Mouse (Mus musculus) cerebral cortex, adult 2 months (tissue): ENCODE data around the gene Trio.

ENCODE experiments used
- WGBS: fragments of 180-500 bp; shearing (Covaris S2); methylation state at CpG from one replicate; pipeline ENCODE4 v1.1.7; 2018; 5-methylcytosine and 5-hydroxymethylcytosine counted together

Gene Trio

DNA sequence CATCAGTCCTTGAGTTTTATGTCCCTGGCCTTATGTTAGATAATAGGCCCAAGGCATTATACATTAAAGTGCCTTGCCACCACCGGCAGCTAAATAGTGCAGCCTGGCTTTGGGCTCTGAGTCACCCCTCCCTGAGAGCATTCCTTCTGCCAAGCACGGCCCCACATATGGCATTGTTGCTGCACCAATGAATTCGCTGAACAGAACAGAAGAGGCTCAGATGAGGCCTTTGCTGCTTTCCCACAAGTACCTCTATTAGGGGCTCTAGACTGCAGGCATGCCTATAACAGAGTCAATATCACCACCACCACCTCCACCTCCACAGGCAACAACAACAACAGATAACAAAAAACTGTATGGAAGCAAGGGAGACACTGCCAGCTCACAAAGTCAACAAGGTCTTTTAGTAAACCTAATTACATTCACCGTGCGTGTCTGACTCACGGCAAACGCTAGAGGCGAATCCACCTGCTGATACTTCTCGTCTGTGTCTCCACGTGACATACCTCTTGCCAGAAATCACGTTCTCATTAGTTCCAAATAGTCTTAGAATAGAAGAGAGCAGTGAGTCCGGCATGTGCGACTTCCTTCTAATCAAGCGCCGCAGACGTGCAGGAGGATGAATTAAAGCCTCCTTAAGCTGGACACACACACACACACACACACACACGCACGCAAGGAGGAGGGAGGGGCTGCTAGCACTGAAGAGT is 82.0 kb downstream of the Trio start:
- WGBS = 30% methylated on average over 18 of the region's 18 CpGs

DNA sequence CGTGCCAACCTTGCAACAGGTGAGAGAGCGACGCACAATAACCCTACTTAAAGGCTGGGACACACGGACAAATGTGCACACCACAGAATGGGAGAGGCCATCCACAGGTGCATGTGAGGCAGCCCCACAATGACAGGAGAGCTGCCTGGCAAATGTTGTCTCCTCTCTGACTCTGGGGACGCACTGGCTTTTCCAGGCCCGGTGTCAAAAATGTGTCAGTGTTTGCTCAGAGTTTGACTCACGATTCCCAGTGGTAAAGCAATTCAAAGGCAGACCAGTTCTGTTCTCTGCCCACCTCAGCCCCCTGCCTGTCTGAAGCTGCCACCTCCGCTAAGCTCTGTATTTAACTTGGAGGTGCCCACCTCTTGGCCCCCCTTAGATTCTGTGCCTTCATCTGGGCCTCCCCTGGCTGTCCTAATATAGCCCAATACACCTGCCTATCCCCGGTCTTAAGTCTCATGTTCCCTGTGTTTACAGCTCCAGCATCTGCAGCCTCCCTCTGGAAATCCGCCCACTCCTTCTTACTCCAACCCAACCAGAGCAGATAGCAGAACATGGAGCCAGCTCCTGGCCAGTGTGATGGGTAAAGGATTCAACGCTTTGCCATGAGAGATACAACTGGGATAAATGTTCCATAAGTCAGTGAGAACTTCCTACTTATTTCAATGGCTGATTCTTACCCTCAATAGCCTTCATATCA is 83.3 kb downstream of the Trio start:
- 61% methylated on average over 11 of the region's 11 CpGs for WGBS

DNA sequence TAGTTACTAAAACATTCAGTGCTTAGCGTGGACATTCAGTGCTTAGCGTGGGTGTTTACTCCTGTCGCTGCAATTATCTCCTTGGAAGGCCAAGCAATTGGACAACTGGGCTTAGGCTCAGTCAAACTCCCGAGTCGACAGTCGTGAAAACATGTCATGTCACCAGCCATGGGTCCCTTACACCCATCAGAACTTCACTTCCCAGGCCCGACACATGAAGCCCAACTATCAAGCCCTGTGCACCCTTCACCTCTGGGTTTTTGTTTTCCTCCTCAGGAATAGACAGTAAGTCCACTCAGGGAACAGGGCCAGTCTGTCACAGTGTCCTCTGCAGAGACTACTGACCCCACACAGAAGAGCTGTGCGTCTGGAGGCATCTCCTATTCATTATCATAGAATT is 84.2 kb downstream of the Trio start:
- WGBS = 50% methylated on average over 8 of the region's 8 CpGs

DNA sequence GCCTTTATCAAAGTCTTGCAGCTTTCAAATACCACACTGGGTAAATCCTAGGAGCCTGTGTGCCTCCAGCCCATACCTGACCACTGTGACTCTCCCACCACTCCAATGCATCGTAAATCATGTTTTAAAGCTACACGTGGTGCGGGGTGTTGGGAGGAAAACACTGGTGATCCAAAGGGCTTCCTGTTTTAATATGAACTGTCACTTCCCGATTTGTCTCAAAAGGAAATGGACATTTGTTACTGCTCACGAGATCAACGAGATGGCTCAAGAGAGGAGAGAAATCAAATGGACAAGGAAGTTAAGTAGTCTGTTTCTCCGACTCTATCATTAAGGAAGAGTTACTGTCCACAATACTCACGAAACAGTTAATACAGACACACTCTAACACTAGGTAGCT is 84.6 kb downstream of the Trio start:
- 66% methylated on average over 8 of the region's 8 CpGs for WGBS

DNA sequence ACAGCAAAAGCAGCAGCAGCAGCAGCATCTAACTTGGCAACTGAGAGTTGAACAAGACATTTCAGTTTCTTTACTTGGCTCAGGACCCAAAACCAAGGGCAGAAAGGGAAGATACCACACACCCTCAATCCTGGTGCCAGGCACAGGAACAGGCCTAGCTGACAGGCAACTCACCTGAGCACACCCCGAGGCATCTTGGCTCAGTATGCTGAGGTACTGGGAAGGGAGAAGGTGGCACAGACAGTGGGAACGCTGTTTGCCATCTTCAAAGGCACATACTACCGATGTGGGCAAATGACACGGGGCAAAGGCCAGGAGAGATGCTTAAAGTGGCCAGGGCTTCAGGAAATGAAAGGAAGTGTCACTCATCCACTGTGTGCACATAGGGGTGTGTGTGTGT is 85.6 kb downstream of the Trio start:
- 67% methylated on average over 4 of the region's 4 CpGs for WGBS

DNA sequence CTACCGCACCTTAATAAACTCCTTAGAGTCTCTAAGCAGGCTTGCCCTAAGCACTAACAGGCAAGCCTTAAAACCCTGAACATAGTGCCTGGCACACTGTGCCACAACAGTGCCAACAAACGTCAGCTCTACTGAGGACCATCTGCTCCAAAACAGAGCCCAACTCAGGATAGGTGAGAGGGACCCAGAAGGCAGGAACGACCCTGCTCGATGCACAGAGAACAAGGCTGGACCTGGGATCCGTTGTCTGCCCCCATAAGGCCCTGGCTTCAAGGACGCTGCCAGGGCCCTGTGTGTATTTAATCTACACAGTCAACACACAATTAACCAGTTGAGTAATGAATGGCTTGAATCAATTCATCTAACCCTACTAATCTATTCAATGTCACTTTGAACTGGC is 86.8 kb downstream of the Trio start:
- WGBS = 48% methylated on average over 6 of the region's 6 CpGs

DNA sequence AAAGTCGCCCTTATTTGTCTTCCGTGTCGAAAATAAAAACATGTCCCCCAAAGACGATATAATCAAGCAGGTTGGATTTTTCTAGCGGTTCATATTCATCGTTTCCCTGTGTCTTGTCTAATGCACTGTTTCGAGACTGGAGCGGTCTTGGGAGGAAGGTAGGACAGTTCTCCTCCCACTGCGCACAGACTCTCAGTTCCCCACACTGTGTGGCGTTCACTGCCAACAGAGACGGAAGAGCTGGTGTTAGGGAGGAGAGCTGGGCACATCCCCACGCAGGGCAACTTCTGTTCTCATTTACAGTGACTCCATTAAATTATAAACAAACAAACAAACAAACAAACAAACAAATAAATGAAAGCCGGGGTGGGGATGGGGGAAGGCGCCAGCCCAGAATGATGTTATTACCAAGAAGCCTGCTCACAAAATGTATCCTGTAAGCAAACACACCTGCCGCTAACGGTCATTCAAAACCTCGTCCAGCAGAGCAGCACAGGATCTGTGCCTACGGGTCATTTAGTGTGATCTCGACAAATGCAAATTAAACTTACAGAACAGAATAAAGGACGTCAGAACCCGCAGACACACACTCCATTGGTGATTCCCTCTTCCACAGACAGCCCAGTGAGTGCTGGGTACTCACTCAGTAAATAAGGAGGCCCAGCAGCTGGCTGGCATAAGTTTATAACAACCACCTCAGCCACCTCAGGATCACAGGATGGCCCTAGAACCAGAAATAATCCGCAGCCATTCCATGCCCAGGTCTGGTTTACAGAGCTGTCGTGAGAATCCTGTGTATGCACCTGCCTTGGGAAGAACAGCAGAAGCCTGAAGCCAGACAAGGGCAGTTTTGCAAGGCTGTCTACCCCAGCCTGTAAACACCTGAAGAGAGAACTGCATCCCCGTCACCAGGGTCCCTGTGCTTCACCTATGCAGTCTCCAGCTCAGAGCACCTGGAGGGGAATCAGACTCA is 87.5 kb downstream of the Trio start:
- WGBS = 15% methylated on average over 24 of the region's 24 CpGs

GRCm38 (mm10) chr15:27937003-27937860 is 88.4 kb downstream of the Trio start:
- WGBS = 8% methylated on average over 20 of the region's 20 CpGs

DNA sequence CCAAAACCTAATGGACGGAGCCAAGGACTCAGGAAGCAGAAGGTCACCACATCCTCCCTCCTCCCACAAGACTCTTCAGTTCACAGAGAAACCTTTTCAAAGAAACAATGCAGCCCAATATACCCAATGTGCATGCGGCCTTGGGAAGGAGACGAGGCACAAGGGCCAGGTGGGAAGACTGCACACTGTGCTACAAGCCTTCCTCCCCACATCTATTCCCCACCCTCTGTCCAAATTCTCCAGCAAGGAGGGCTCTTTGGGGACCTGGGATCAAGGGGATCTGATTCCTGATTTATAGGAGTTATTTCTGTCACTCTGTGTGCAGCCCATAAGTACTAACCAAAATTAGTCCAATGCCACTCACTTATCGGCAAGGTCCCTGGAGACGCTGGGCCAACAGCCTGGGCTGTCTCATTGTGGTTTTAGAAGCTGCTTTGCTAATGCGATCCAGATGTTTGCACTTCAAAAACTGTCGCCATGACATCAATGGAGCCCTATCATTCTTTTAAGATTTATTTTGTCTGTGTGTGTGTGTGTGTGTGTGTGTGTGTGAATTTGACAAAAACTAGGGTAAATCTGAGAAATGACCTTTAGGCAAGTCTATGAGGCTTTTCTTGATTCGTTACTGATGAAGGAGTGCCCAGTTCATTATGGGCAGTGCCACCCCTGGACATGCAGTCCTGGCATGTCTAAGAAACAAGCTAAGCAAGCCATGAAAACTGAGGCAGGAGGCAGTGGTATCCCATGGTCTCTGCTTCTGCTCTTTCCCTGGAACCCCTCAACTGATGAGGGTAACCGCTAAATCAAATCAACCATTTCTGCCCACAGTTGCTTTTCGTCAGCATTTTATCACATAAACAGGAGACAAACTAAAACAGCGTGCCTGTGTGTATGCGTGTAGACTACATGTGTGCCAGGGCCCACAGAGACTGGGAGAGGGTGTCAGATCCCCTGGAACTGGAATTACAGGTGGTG is 89.6 kb downstream of the Trio start:
- 79% methylated on average over 12 of the region's 12 CpGs for WGBS

DNA sequence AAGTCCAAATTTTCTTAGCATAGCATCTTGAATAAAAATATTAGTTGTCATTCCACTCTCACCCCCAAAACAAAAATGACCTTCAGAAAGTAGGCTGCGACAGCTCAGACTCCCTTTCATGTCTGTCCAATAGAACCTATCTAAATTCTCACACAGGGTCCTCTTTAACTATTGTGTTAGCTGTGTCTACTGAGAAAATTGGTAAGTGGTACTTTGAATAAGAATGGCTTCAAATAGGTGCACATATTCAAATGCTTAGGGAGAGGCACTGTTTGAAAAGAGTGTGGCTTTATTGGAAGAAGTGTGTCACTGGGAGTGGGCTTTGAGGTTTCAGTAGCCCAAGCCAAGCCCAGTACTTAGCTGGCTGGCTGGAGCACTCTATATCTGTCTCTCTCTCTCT is 92.4 kb downstream of the Trio start:
- 79% methylated on average over 1 of the region's 1 CpGs for WGBS

- 57% methylated on average over 12 of the region's 12 CpGs for WGBS
Measured at GRCm38 (mm10) chr15:27931891-27932290, 93.8 kb downstream of the Trio start.

GRCm38 (mm10) chr15:27931459-27931858 is 94.2 kb downstream of the Trio start:
- WGBS = 91% methylated on average over 14 of the region's 14 CpGs

GRCm38 (mm10) chr15:27927614-27928013 is 98.0 kb downstream of the Trio start:
- 93% methylated on average over 6 of the region's 6 CpGs for WGBS

GRCm38 (mm10) chr15:27926941-27927340 is 98.7 kb downstream of the Trio start:
- 67% methylated on average over 18 of the region's 18 CpGs for WGBS

DNA sequence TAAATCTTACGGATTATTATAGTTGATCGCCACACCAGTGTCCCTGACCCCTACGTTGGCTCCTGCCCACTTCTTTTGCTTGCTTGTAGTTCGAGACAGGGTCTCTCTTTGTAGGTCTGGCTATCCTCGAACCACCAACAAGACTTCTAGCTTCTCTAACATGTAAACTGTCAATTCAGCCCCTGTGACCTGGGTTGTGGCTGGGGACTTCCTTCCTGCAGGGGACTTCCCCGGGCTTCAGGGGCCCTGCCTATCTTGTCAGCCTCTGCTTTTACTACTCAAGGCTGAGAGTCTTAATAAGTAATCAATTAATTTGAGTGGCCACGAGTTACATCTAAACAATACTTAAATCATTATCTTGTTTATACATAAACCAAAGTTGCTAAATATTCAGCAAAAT is 99.2 kb downstream of the Trio start:
- 74% methylated on average over 7 of the region's 7 CpGs for WGBS

DNA sequence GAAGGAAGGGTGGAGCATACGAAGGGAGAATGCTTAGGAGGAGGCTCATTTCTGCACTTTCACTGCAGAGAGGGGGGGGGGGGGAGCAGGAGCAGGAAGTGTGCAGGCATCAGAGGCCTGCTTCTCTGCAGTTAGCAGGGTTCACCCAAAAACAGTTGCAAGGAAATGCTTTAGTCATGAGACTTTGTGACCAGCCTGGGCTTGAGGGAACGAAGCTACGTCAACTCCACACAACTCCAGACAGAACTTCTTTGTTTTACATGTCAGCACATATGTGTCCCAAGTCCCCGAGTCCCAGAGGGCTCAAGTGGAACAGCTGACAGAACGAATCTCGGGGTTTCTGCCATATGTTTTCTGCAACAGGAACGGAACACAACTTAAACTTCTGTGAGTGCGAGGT is 99.8 kb downstream of the Trio start:
- 40% methylated on average over 8 of the region's 8 CpGs for WGBS

DNA sequence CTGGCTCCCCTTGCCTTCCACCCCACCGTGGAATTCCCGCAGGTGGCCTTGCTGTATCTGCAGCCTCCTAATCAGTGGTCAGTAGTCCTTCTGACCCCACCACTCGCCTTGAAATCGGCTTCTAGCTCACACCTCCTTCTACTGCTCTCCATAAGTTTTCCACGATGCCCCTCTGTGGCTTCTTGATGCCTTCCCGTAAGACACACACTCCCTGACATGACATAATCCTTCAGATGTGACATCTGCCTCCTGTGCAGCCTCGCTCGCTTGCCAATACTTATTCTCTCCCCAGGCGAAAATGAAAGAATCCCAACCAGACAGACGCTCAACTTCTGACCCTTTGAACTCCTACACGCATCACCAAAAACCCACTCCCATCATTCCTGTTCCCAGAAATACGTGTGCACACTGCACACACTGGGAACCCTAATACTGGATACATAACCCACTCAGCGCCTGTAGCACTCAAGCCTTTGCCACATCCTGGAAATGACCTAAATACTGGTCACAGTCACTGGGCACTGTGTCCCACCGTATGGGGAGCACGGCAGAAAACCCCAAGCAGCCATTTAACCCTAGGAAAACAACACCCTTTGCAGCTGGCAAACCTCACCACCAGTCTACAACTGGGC is 100.5 kb downstream of the Trio start:
- 52% methylated on average over 15 of the region's 15 CpGs for WGBS

- 17% methylated on average over 5 of the region's 5 CpGs for WGBS
Measured at GRCm38 (mm10) chr15:27923987-27924341, 101.7 kb downstream of the Trio start.

GRCm38 (mm10) chr15:27923280-27923986 is 102.2 kb downstream of the Trio start:
- 7% methylated on average over 21 of the region's 21 CpGs for WGBS
